Mouse (Mus musculus): ENCODE measurements around the gene Zfpm1. TPM values are rescaled to one million over a fixed set of nuclear protein-coding genes. Genes with fewer than 3 reads are reported as not detected.

Zfpm1 gene
- polyA plus RNA-seq, 1 experiment from 2014 or later, result 5.7 TPM

- no peaks in the 10 kb centered on the region for H3K9me3 ChIP-seq (ENCODE audit: low read length)
- peaks cover 68% of the 10 kb centered on the region for H3K36me3 ChIP-seq (replicated peaks; ENCODE audit: insufficient read depth, low read length)
- peaks cover 98% of the 10 kb centered on the region for H3K4me1 ChIP-seq (ENCODE audit: insufficient read depth)
- no peaks in the 10 kb centered on the region for H3K27me3 ChIP-seq (ENCODE audit: insufficient read depth, low read length)
- ATAC-seq, result no peak
- WGBS (ENCODE audit: insufficient replicate concordance), result 75% methylated on average over 8 of the region's 8 CpGs
- H3K27ac ChIP-seq (ENCODE audit: low read depth), result peak overlapping the region; percentile 83; the same call in 1 of the 2 replicates
- peak overlapping the region; percentile 63 for H3K4me2 ChIP-seq (ENCODE audit: low read depth, low read length)
- no peak for TF ChIP-seq EP300 (IDR thresholded peaks at IDR 0.05; ENCODE audit: low read depth)
- TF ChIP-seq CTCF (IDR thresholded peaks at IDR 0.05; ENCODE audit: low read depth), result no peak
- no peak for DNase-seq
- H3K9ac ChIP-seq (replicated peaks), result peak overlapping the region; percentile 46
- no peak overlapping the region for H3K4me3 ChIP-seq (ENCODE audit: low read depth, low read length)
Measured at GRCm38 (mm10) chr8:122307836-122308235, 25.9 kb downstream of the Zfpm1 start.

DNA sequence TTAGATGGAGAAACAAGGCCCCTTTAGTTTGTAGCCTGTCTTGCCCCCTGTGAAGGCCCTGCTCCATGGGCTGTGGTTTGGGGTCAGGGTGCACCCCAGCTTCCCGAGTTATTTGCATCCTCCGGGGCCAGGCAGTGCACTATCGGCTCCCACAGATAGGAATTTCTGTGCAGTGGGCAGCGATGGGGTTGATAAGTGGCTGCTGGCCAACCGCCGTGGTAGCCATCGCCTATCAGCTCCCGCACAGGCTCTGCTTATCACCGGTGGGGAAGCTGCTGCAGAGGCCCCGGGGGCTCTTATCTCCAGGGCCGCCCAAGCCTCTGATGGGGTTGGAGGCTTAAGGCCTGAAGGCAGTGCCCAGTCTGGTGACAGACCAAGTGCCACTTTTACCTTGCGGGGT, 27.3 kb downstream of the Zfpm1 start:
- H3K27me3 ChIP-seq (ENCODE audit: insufficient read depth, low read length), result no peaks in the 10 kb centered on the region
- no peaks in the 10 kb centered on the region for H3K9me3 ChIP-seq (ENCODE audit: low read length)
- H3K9ac ChIP-seq (replicated peaks), result peak overlapping the region; percentile 42; the same call in 1 of the 2 replicates
- DNase-seq (peak; percentile 87), ATAC-seq (peak; percentile 77)
- peaks cover 82% of the 10 kb centered on the region for H3K36me3 ChIP-seq (replicated peaks; ENCODE audit: insufficient read depth, low read length)
- H3K4me2 ChIP-seq (ENCODE audit: low read depth, low read length), result peak overlapping the region; percentile 68
- peak overlapping the region; percentile 13; the same call in 1 of the 2 replicates for H3K4me3 ChIP-seq (ENCODE audit: low read depth, low read length)
- peak; percentile 100 for TF ChIP-seq EP300 (IDR thresholded peaks at IDR 0.05; ENCODE audit: low read depth)
- 0 out of 2 replicates have a peak, but pooled peaks have one; percentile 3 for TF ChIP-seq CTCF (IDR thresholded peaks at IDR 0.05; ENCODE audit: low read depth)
- H3K27ac ChIP-seq (ENCODE audit: low read depth), result peak overlapping the region; percentile 78
- WGBS (ENCODE audit: insufficient replicate concordance), result 29% methylated on average over 12 of the region's 12 CpGs
- H3K4me1 ChIP-seq (ENCODE audit: insufficient read depth), result peaks cover 99% of the 10 kb centered on the region

GRCm38 (mm10) chr8:122311115-122311514, 29.2 kb downstream of the Zfpm1 start:
- H3K4me2 ChIP-seq (ENCODE audit: low read depth, low read length), result no peak overlapping the region
- 69% methylated on average over 2 of the region's 2 CpGs for WGBS (ENCODE audit: insufficient replicate concordance)

GRCm38 (mm10) chr8:122312553-122312952, 30.6 kb downstream of the Zfpm1 start:
- Histone ChIP-seq H3K9ac (replicated peaks) (peak overlapping the region; percentile 38; the same call in 1 of the 2 replicates), H3K4me3 (ENCODE audit: low read depth, low read length) (no peak overlapping the region), H3K36me3 (replicated peaks; ENCODE audit: insufficient read depth, low read length) (peaks cover 78% of the 10 kb centered on the region), H3K4me2 (ENCODE audit: low read depth, low read length) (0 out of 2 replicates have a peak overlapping the region, but pooled peaks have one; percentile 3), H3K27me3 (ENCODE audit: insufficient read depth, low read length) (no peaks in the 10 kb centered on the region), H3K4me1 (ENCODE audit: insufficient read depth) (peaks cover 98% of the 10 kb centered on the region), H3K27ac (ENCODE audit: low read depth) (peak overlapping the region; percentile 63), H3K9me3 (ENCODE audit: low read length) (no peaks in the 10 kb centered on the region)
- no peak for TF ChIP-seq CTCF (IDR thresholded peaks at IDR 0.05; ENCODE audit: low read depth)
- no peak for DNase-seq
- no peak for ATAC-seq
- 71% methylated on average over 2 of the region's 2 CpGs for WGBS (ENCODE audit: insufficient replicate concordance)

More at GRCm38 (mm10) chr8:122311115-122311514, 29.2 kb downstream of the Zfpm1 start:
- no peak for ATAC-seq
- Histone ChIP-seq H3K27ac (ENCODE audit: low read depth) (peak overlapping the region; percentile 78), H3K9ac (replicated peaks) (peak overlapping the region; percentile 34), H3K36me3 (replicated peaks; ENCODE audit: insufficient read depth, low read length) (peaks cover 82% of the 10 kb centered on the region), H3K9me3 (ENCODE audit: low read length) (no peaks in the 10 kb centered on the region), H3K27me3 (ENCODE audit: insufficient read depth, low read length) (no peaks in the 10 kb centered on the region), H3K4me1 (ENCODE audit: insufficient read depth) (peaks cover 99% of the 10 kb centered on the region), H3K4me3 (ENCODE audit: low read depth, low read length) (no peak overlapping the region)
- TF ChIP-seq EP300 (IDR thresholded peaks at IDR 0.05; ENCODE audit: low read depth) (no peak), CTCF (IDR thresholded peaks at IDR 0.05; ENCODE audit: low read depth) (no peak)
- DNase-seq, result no peak

- peak overlapping the region; percentile 40; the same call in 1 of the 2 replicates for H3K4me2 ChIP-seq (ENCODE audit: low read depth, low read length)
- H3K9ac ChIP-seq (replicated peaks), result peak overlapping the region; percentile 38; the same call in 1 of the 2 replicates
- no peak overlapping the region for H3K4me3 ChIP-seq (ENCODE audit: low read depth, low read length)
- DNase-seq (no peak), ATAC-seq (no peak)
- TF ChIP-seq EP300 (IDR thresholded peaks at IDR 0.05; ENCODE audit: low read depth) (peak; percentile 94), CTCF (IDR thresholded peaks at IDR 0.05; ENCODE audit: low read depth) (no peak)
- H3K27ac ChIP-seq (ENCODE audit: low read depth), result peak overlapping the region; percentile 64
- WGBS (ENCODE audit: insufficient replicate concordance), result 28% methylated on average over 12 of the region's 12 CpGs
- no peaks in the 10 kb centered on the region for H3K9me3 ChIP-seq (ENCODE audit: low read length)
- peaks cover 70% of the 10 kb centered on the region for H3K36me3 ChIP-seq (replicated peaks; ENCODE audit: insufficient read depth, low read length)
- H3K27me3 ChIP-seq (ENCODE audit: insufficient read depth, low read length), result no peaks in the 10 kb centered on the region
- H3K4me1 ChIP-seq (ENCODE audit: insufficient read depth), result peaks cover 98% of the 10 kb centered on the region
Measured at GRCm38 (mm10) chr8:122313310-122313709, 31.4 kb downstream of the Zfpm1 start.

DNA sequence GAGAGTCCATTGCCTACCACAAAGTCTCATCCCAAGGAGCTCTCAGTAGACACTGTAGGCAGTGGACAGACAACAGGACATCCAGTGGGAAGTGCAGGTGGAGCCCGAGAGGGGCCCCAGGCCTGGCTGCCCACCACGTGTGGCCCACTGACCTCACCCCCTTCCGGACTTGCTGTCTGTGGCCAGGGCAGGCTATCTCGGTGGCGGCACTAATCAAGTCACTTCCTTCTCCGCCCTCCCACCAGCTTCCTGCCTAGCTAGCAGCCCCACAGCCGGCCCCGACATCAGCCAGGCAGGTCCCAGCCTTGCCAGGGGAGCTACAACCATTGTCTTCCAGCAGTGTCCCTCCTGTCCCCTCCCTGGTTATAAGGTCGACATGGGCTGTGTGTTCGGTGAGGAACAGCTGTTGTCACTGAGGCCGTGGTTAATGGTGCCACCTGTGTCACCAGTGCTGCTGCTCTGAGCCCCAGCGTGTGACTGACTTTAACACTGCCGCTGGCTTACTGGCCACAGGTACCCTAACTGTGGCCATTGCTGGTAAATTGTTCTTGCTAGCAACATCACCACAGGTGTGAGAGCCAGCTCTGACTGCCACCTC, 33.1 kb downstream of the Zfpm1 start:
- H3K36me3 ChIP-seq (replicated peaks; ENCODE audit: insufficient read depth, low read length), result peaks cover 61% of the 10 kb centered on the region
- H3K4me1 ChIP-seq (ENCODE audit: insufficient read depth), result peaks cover 98% of the 10 kb centered on the region

More for the DNA sequence above, 33.1 kb downstream of the Zfpm1 start:
- Histone ChIP-seq H3K9ac (replicated peaks) (no peak overlapping the region), H3K27me3 (ENCODE audit: insufficient read depth, low read length) (no peaks in the 10 kb centered on the region), H3K27ac (ENCODE audit: low read depth) (peak overlapping the region; percentile 19), H3K9me3 (ENCODE audit: low read length) (no peaks in the 10 kb centered on the region), H3K4me2 (ENCODE audit: low read depth, low read length) (peak overlapping the region; percentile 7), H3K4me3 (ENCODE audit: low read depth, low read length) (no peak overlapping the region)
- ATAC-seq, result 0 out of 2 replicates have a peak, but pooled peaks have one; percentile 6
- TF ChIP-seq CTCF (IDR thresholded peaks at IDR 0.05; ENCODE audit: low read depth) (no peak), EP300 (IDR thresholded peaks at IDR 0.05; ENCODE audit: low read depth) (no peak)
- WGBS (ENCODE audit: insufficient replicate concordance), result 29% methylated on average over 13 of the region's 13 CpGs
- no peak for DNase-seq
